8 mouse cellular contexts compared by ENCODE assay signal in genomic region chr9:69669611-69670550, GRCm38 (mm10).
DNase-seq lines count a peak whose midpoint lies in the region; ATAC-seq lines count a peak whose summit lies in the region.
"Had no signal": no experiment of that assay in that cellular context is flagged by ENCODE, and none has a peak within 500 bp of the region (broad histone marks: within the 10 kb centered on the region; RNA-seq: fewer than 3 reads in every experiment).

No protein-coding gene starts in this region.

- H3K4me3 ChIP-seq in embryonic facial prominence, embryonic 12.5 days, result peak overlapping the region; percentile 22; the same call in 1 of the 2 replicates
- H3K4me3 ChIP-seq in hindbrain, embryonic 11.5 days (ENCODE audit: low read depth, low read length), result peak overlapping the region; percentile 31
- H3K4me3 ChIP-seq in neural tube, embryonic 11.5 days (ENCODE audit: low read depth, low read length), result peak overlapping the region; percentile 20; the same call in 1 of the 2 replicates
- H3K4me3 ChIP-seq: left cerebral cortex, adult 2 months had no signal

- no peak overlapping the region for H3K27ac ChIP-seq in embryonic facial prominence, embryonic 12.5 days
- no peak overlapping the region for H3K27ac ChIP-seq in hindbrain, embryonic 11.5 days (ENCODE audit: low read depth, low read length)
- no peak overlapping the region; the same call in 1 of the 2 replicates for H3K27ac ChIP-seq in neural tube, embryonic 11.5 days (ENCODE audit: low read depth, low read length)
- H3K27ac ChIP-seq: left cerebral cortex, adult 2 months had no signal

- no peaks in the 10 kb centered on the region for H3K36me3 ChIP-seq in embryonic facial prominence, embryonic 12.5 days
- H3K36me3 ChIP-seq in hindbrain, embryonic 11.5 days (ENCODE audit: control insufficient read depth, insufficient read depth, low read length), result no peaks in the 10 kb centered on the region
- H3K36me3 ChIP-seq in neural tube, embryonic 11.5 days (ENCODE audit: control insufficient read depth, insufficient read depth, low read length), result no peaks in the 10 kb centered on the region

- H3K9me3 ChIP-seq in embryonic facial prominence, embryonic 12.5 days, result no peaks in the 10 kb centered on the region
- H3K9me3 ChIP-seq in hindbrain, embryonic 11.5 days (ENCODE audit: control insufficient read depth, low read length), result no peaks in the 10 kb centered on the region
- H3K9me3 ChIP-seq in neural tube, embryonic 11.5 days (ENCODE audit: control insufficient read depth, low read length), result no peaks in the 10 kb centered on the region

- peaks cover 53% of the 10 kb centered on the region for H3K27me3 ChIP-seq in embryonic facial prominence, embryonic 12.5 days
- H3K27me3 ChIP-seq in hindbrain, embryonic 11.5 days (ENCODE audit: control insufficient read depth, insufficient read depth, low read length), result peaks cover 25% of the 10 kb centered on the region
- peaks cover 12% of the 10 kb centered on the region for H3K27me3 ChIP-seq in neural tube, embryonic 11.5 days (ENCODE audit: control insufficient read depth, insufficient read depth, low read length)

- ATAC-seq in embryonic facial prominence, embryonic 12.5 days (ENCODE audit: insufficient number of reproducible peaks, insufficient read depth, low FRiP score, low TSS enrichment), result no peak
- ATAC-seq in hindbrain, embryonic 11.5 days (ENCODE audit: low FRiP score), result 0 out of 2 replicates have a peak, but pooled peaks have one; percentile 47
- peak; percentile 48 for ATAC-seq in neural tube, embryonic 11.5 days (ENCODE audit: insufficient read depth, low FRiP score, low TSS enrichment)
- ATAC-seq in megakaryocyte progenitor cell, adult 5-6 weeks (replicated peaks; ENCODE audit: poor library complexity), result no peak

- peaks cover 10% of the 10 kb centered on the region for H3K4me1 ChIP-seq in embryonic facial prominence, embryonic 12.5 days
- H3K4me1 ChIP-seq in hindbrain, embryonic 11.5 days (replicated peaks; ENCODE audit: control insufficient read depth, insufficient read depth, low read length), result peaks cover 3% of the 10 kb centered on the region
- H3K4me1 ChIP-seq in neural tube, embryonic 11.5 days (ENCODE audit: control insufficient read depth, insufficient read depth, low read length), result peaks cover 12% of the 10 kb centered on the region; the same call in 1 of the 2 replicates

- DNase-seq in left cerebral cortex, postnatal 4 days, result peak; percentile 29
- no peak for DNase-seq in left cerebral cortex, adult 9 months (ENCODE audit: low spot score in 2 of 2)
- DNase-seq in hindbrain, embryonic 11.5 days (ENCODE audit: low spot score), result peak; percentile 58
- DNase-seq in neural tube, embryonic 11.5 days (ENCODE audit: low spot score), result peak; percentile 52
- no peak for DNase-seq in cerebellum, adult 9-11 months

- intact Hi-C loops in left cerebral cortex, postnatal 4 days (cut with DNase I), result no loop called here

- WGBS in embryonic facial prominence, embryonic 12.5 days, result 2% methylated on average over 25 of the region's 25 CpGs
- WGBS in hindbrain, embryonic 11.5 days, result 2% methylated on average over 25 of the region's 25 CpGs
- WGBS in neural tube, embryonic 11.5 days, result 2% methylated on average over 25 of the region's 25 CpGs

- H3K9ac ChIP-seq in embryonic facial prominence, embryonic 12.5 days, result no peak overlapping the region
- H3K9ac ChIP-seq in hindbrain, embryonic 11.5 days (ENCODE audit: low read depth, low read length), result 0 out of 2 replicates have a peak overlapping the region, but pooled peaks have one; percentile 1
- no peak overlapping the region for H3K9ac ChIP-seq in neural tube, embryonic 11.5 days (ENCODE audit: low read length)

- peak overlapping the region; percentile 44 for H3K4me2 ChIP-seq in embryonic facial prominence, embryonic 12.5 days (replicated peaks)
- H3K4me2 ChIP-seq in hindbrain, embryonic 11.5 days (replicated peaks; ENCODE audit: low read depth, low read length), result peak overlapping the region; percentile 63
- H3K4me2 ChIP-seq in neural tube, embryonic 11.5 days (ENCODE audit: low read depth), result peak overlapping the region; percentile 51

Comparison
In these comparisons a context has a peak if more than half of its experiments do, and no peak if none do; other contexts are left out.
1. DNase-seq: peak in left cerebral cortex, postnatal 4 days (single experiment), hindbrain, embryonic 11.5 days (single experiment) and neural tube, embryonic 11.5 days (single experiment); none in left cerebral cortex, adult 9 months (0 of 2) and cerebellum, adult 9-11 months (single experiment).
2. ATAC-seq: peak in hindbrain, embryonic 11.5 days (single experiment) and neural tube, embryonic 11.5 days (single experiment); none in embryonic facial prominence, embryonic 12.5 days (single experiment) and megakaryocyte progenitor cell, adult 5-6 weeks (single experiment).
3. Peak in every context shown above with its lines, with median percentiles within 50 percentile points of each other: H3K4me2 ChIP-seq and H3K4me3 ChIP-seq.